Mouse (Mus musculus): Measurements from ENCODE around the gene Cox7a2.

Cox7a2 gene

GRCm38 (mm10) chr9:79730301-79730700, 29.4 kb downstream of the Cox7a2 start:
- no peak for DNase-seq (ENCODE audit: low spot score)

- DNase-seq (ENCODE audit: low spot score) = peak; percentile 51
Measured at GRCm38 (mm10) chr9:79723090-79723489, 36.6 kb downstream of the Cox7a2 start.

- DNase-seq (ENCODE audit: low spot score) = peak; percentile 43
Measured at GRCm38 (mm10) chr9:79721056-79721455, 38.6 kb downstream of the Cox7a2 start.

GRCm38 (mm10) chr9:79720143-79720542, 39.5 kb downstream of the Cox7a2 start:
- no peak for DNase-seq (ENCODE audit: low spot score)

- no peak for DNase-seq (ENCODE audit: low spot score)
Measured at GRCm38 (mm10) chr9:79719451-79719850, 40.2 kb downstream of the Cox7a2 start.

GRCm38 (mm10) chr9:79718481-79719370, 41.0 kb downstream of the Cox7a2 start, which contains the start of gene Col12a1:
Gene Col12a1, minus strand, starts transcription at chr9:79718831.
- DNase-seq (ENCODE audit: low spot score) = peak; percentile 88

GRCm38 (mm10) chr9:79717836-79718475, 41.7 kb downstream of the Cox7a2 start:
- no peak for DNase-seq (ENCODE audit: low spot score)

GRCm38 (mm10) chr9:79716909-79717835, 42.5 kb downstream of the Cox7a2 start:
- peak; percentile 63 for DNase-seq (ENCODE audit: low spot score)

- no peak for DNase-seq (ENCODE audit: low spot score)
Measured at GRCm38 (mm10) chr9:79716496-79716895, 43.2 kb downstream of the Cox7a2 start.

- peak; percentile 67 for DNase-seq (ENCODE audit: low spot score)
Measured at GRCm38 (mm10) chr9:79714471-79715045, 45.1 kb downstream of the Cox7a2 start.

Measured in lung, postnatal 25 days (tissue).